18 mouse cellular contexts compared by ENCODE assay signal in genomic region chr6:88791299-88791698, GRCm38 (mm10). TPM values are rescaled to one million over a fixed set of nuclear protein-coding genes. Genes with fewer than 3 reads are reported as not detected.
A peak's percentile ranks its signal among the peaks of the same experiment; 100 is the strongest.
DNase-seq lines count a peak whose midpoint lies in the region; ATAC-seq and TF ChIP-seq lines count a peak whose summit lies in the region.
"Had no signal": no experiment of that assay in that cellular context is flagged by ENCODE, and none has a peak within 500 bp of the region (broad histone marks: within the 10 kb centered on the region; RNA-seq: fewer than 3 reads in every experiment).

No protein-coding gene starts in this region.

- H3K9ac ChIP-seq in hindbrain, embryonic 13.5 days, result no peak overlapping the region
- no peak overlapping the region for H3K9ac ChIP-seq in hindbrain, embryonic 16.5 days (ENCODE audit: low read depth, low read length)
- 0 out of 2 replicates have a peak overlapping the region, but pooled peaks have one; percentile 8 for H3K9ac ChIP-seq in lung, embryonic 16.5 days (ENCODE audit: low read length)
- no peak overlapping the region for H3K9ac ChIP-seq in forebrain, embryonic 14.5 days (ENCODE audit: low read length)
- H3K9ac ChIP-seq: midbrain, embryonic 12.5 days had no signal

- peaks cover 62% of the 10 kb centered on the region for H3K4me1 ChIP-seq in hindbrain, embryonic 13.5 days (replicated peaks)
- H3K4me1 ChIP-seq in hindbrain, embryonic 16.5 days (ENCODE audit: control insufficient read depth, insufficient read depth, low read depth, low read length), result peaks cover 41% of the 10 kb centered on the region
- peaks cover 52% of the 10 kb centered on the region for H3K4me1 ChIP-seq in lung, embryonic 16.5 days (replicated peaks; ENCODE audit: control insufficient read depth, insufficient read depth, low read length)
- H3K4me1 ChIP-seq in forebrain, embryonic 14.5 days (ENCODE audit: control insufficient read depth, insufficient read depth, low read length), result peaks cover 34% of the 10 kb centered on the region

- 21% methylated on average over 9 of the region's 9 CpGs for WGBS in hindbrain, embryonic 13.5 days
- WGBS in hindbrain, embryonic 16.5 days, result 23% methylated on average over 9 of the region's 9 CpGs
- WGBS in lung, embryonic 16.5 days, result 37% methylated on average over 9 of the region's 9 CpGs
- 30% methylated on average over 9 of the region's 9 CpGs for WGBS in forebrain, embryonic 14.5 days

- no peaks in the 10 kb centered on the region for H3K36me3 ChIP-seq in hindbrain, embryonic 13.5 days
- H3K36me3 ChIP-seq in hindbrain, embryonic 16.5 days (ENCODE audit: control insufficient read depth, insufficient read depth, low read length), result no peaks in the 10 kb centered on the region
- no peaks in the 10 kb centered on the region for H3K36me3 ChIP-seq in lung, embryonic 16.5 days (ENCODE audit: control insufficient read depth, insufficient read depth, low read length)
- H3K36me3 ChIP-seq in forebrain, embryonic 14.5 days (ENCODE audit: control insufficient read depth, insufficient read depth, low read length), result no peaks in the 10 kb centered on the region
- H3K36me3 ChIP-seq: embryonic facial prominence, embryonic 13.5 days; heart, embryonic 10.5 days; midbrain, embryonic 12.5 days had no signal

- no peak for TF ChIP-seq POLR2A in brain, embryonic 14.5 days (IDR thresholded peaks at IDR 0.05; ENCODE audit: borderline replicate concordance, extremely low read depth, insufficient read depth, insufficient read length, poor library complexity, severe bottlenecking)

- no peaks in the 10 kb centered on the region for H3K27me3 ChIP-seq in hindbrain, embryonic 13.5 days
- H3K27me3 ChIP-seq in hindbrain, embryonic 16.5 days (replicated peaks; ENCODE audit: control insufficient read depth, insufficient read depth, low read length), result no peaks in the 10 kb centered on the region
- H3K27me3 ChIP-seq in lung, embryonic 16.5 days (ENCODE audit: control insufficient read depth, insufficient read depth, low read depth, low read length), result no peaks in the 10 kb centered on the region
- no peaks in the 10 kb centered on the region for H3K27me3 ChIP-seq in forebrain, embryonic 14.5 days (replicated peaks; ENCODE audit: control insufficient read depth, insufficient read depth, low read length)
- H3K27me3 ChIP-seq: embryonic facial prominence, embryonic 13.5 days had no signal

- no peak overlapping the region for H3K4me3 ChIP-seq in hindbrain, embryonic 13.5 days
- H3K4me3 ChIP-seq in hindbrain, embryonic 16.5 days (ENCODE audit: low read length), result no peak overlapping the region
- H3K4me3 ChIP-seq in lung, embryonic 16.5 days (ENCODE audit: low read length), result no peak overlapping the region
- no peak overlapping the region for H3K4me3 ChIP-seq in forebrain, embryonic 14.5 days (ENCODE audit: low read depth, low read length)
- H3K4me3 ChIP-seq: embryonic facial prominence, embryonic 13.5 days; heart, embryonic 10.5 days; midbrain, embryonic 12.5 days had no signal

- ATAC-seq in hindbrain, embryonic 13.5 days (ENCODE audit: low FRiP score), result 0 out of 2 replicates have a peak, but pooled peaks have one; percentile 19
- no peak for ATAC-seq in hindbrain, embryonic 16.5 days
- ATAC-seq in lung, embryonic 16.5 days (ENCODE audit: low read depth), result no peak
- ATAC-seq in forebrain, embryonic 14.5 days, result peak; percentile 32
- ATAC-seq in erythroblast, adult 5-6 weeks (replicated peaks; ENCODE audit: low FRiP score, poor library complexity, severe bottlenecking), result no peak

- DNase-seq in lung, postnatal 25 days (ENCODE audit: low spot score), result no peak
- peak; percentile 90 for DNase-seq in brain, embryonic 14.5 days (ENCODE audit: low read depth)
- peak; percentile 78 for DNase-seq in forebrain, embryonic 14.5 days (ENCODE audit: low spot score)
- DNase-seq in ovary, postnatal 36 days (ENCODE audit: low spot score), result no peak
- DNase-seq: adrenal gland, adult 8-10 months; cerebellum, adult 2 months; gastrocnemius, postnatal 36 days; heart, postnatal 14 days; kidney, adult 9 months; kidney, postnatal 36 days; thymus, postnatal 25 days had no signal

- H3K9me3 ChIP-seq in hindbrain, embryonic 13.5 days, result no peaks in the 10 kb centered on the region
- H3K9me3 ChIP-seq in hindbrain, embryonic 16.5 days (ENCODE audit: control insufficient read depth, low read length), result no peaks in the 10 kb centered on the region
- H3K9me3 ChIP-seq in lung, embryonic 16.5 days (ENCODE audit: control insufficient read depth, low read length), result no peaks in the 10 kb centered on the region
- H3K9me3 ChIP-seq in forebrain, embryonic 14.5 days (replicated peaks; ENCODE audit: control insufficient read depth, low read length), result no peaks in the 10 kb centered on the region
- H3K9me3 ChIP-seq: embryonic facial prominence, embryonic 13.5 days; heart, embryonic 10.5 days; midbrain, embryonic 12.5 days had no signal

- H3K27ac ChIP-seq in hindbrain, embryonic 13.5 days, result no peak overlapping the region
- no peak overlapping the region for H3K27ac ChIP-seq in hindbrain, embryonic 16.5 days (ENCODE audit: low read depth, low read length)
- no peak overlapping the region for H3K27ac ChIP-seq in lung, embryonic 16.5 days (ENCODE audit: low read length)
- H3K27ac ChIP-seq in forebrain, embryonic 14.5 days (ENCODE audit: low read depth, low read length), result peak overlapping the region; percentile 46; the same call in 1 of the 2 replicates
- H3K27ac ChIP-seq: embryonic facial prominence, embryonic 13.5 days; heart, embryonic 10.5 days; midbrain, embryonic 12.5 days had no signal

- H3K4me2 ChIP-seq in hindbrain, embryonic 13.5 days, result no peak overlapping the region
- H3K4me2 ChIP-seq in hindbrain, embryonic 16.5 days (ENCODE audit: low read length), result no peak overlapping the region
- no peak overlapping the region for H3K4me2 ChIP-seq in lung, embryonic 16.5 days (ENCODE audit: low read depth, low read length)
- no peak overlapping the region for H3K4me2 ChIP-seq in forebrain, embryonic 14.5 days (ENCODE audit: low read length)
- H3K4me2 ChIP-seq: embryonic facial prominence, embryonic 13.5 days; midbrain, embryonic 12.5 days had no signal

- TF ChIP-seq CTCF in brain, embryonic 14.5 days (IDR thresholded peaks at IDR 0.05; ENCODE audit: borderline replicate concordance, extremely low read depth, insufficient read depth, insufficient read length), result no peak

RNA-seq across cellular contexts. Expression of gene Abtb1, which starts 50.5 kb away (rescaled TPM):
- 36.3 and 38.2 TPM in 2 replicates for polyA plus RNA-seq in hindbrain, embryonic 13.5 days (2015; fragmentation: Nextera tagmentation; extraction: Ambion mirVana)
- polyA plus RNA-seq in hindbrain, embryonic 16.5 days (2015; fragmentation: Nextera tagmentation; extraction: Ambion mirVana), result 37.7 and 39.4 TPM in 2 replicates
- polyA plus RNA-seq in lung, embryonic 16.5 days (2015; fragmentation: Nextera tagmentation; extraction: Ambion mirVana), result 49.5 and 50.4 TPM in 2 replicates
- polyA plus RNA-seq in brain, embryonic 14.5 days (2012; rRNA removed), result 61.7 and 83.6 TPM in 2 replicates
- polyA plus RNA-seq in forebrain, embryonic 14.5 days (2014; fragmentation: Nextera tagmentation; extraction: Ambion mirVana), result 31.4 and 35.7 TPM in 2 replicates
- 78.6 and 90.1 TPM in 2 replicates for total RNA-seq in erythroblast, adult 5-6 weeks (2015; ENCODE audit: low replicate concordance)
- total RNA-seq in erythroblast, adult 5-6 weeks (2017; ENCODE audit: low replicate concordance), result 218 and 344 TPM in 2 replicates

Comparison
In these comparisons a context has a peak if more than half of its experiments do, and no peak if none do; other contexts are left out.
1. ATAC-seq: peak in hindbrain, embryonic 13.5 days (single experiment) and forebrain, embryonic 14.5 days (single experiment); none in hindbrain, embryonic 16.5 days (single experiment), lung, embryonic 16.5 days (single experiment) and erythroblast, adult 5-6 weeks (single experiment).
2. DNase-seq: peak in brain, embryonic 14.5 days (single experiment) and forebrain, embryonic 14.5 days (single experiment); none in lung, postnatal 25 days (single experiment) and ovary, postnatal 36 days (single experiment).